Mouse (Mus musculus): ENCODE measurements around the gene Rbbp9.
"Not testable (repeated sequence)": the region's sequence is repeated elsewhere in the genome, so short reads cannot be mapped to it uniquely, and the experiment has no call there.

Rbbp9 gene

DNA sequence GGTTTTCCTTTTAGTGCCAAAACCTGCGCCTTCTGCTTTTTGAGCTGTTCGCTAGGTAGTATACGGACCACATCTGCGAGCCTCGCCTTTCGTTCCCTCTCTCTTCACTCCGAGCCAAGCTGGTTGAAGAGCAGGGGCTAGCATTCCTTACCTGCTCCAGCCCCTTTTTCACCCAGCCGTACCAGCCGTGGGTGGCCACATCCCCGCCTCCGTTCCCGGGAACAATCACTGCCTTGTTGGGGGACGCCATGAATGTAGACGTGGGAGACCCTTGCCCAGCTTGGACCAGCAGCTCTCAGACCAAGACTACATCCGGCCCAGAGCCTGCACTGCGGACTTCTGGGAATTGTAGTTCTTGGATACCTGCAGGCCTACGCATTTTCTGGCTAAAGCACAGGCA, at the start of gene Rbbp9:
TSS of gene Rbbp9 (minus strand) at position 341 of the 400 bp plus-strand sequence.
- DNase-seq (ENCODE audit: extremely low read depth, low read depth): no peak

DNA sequence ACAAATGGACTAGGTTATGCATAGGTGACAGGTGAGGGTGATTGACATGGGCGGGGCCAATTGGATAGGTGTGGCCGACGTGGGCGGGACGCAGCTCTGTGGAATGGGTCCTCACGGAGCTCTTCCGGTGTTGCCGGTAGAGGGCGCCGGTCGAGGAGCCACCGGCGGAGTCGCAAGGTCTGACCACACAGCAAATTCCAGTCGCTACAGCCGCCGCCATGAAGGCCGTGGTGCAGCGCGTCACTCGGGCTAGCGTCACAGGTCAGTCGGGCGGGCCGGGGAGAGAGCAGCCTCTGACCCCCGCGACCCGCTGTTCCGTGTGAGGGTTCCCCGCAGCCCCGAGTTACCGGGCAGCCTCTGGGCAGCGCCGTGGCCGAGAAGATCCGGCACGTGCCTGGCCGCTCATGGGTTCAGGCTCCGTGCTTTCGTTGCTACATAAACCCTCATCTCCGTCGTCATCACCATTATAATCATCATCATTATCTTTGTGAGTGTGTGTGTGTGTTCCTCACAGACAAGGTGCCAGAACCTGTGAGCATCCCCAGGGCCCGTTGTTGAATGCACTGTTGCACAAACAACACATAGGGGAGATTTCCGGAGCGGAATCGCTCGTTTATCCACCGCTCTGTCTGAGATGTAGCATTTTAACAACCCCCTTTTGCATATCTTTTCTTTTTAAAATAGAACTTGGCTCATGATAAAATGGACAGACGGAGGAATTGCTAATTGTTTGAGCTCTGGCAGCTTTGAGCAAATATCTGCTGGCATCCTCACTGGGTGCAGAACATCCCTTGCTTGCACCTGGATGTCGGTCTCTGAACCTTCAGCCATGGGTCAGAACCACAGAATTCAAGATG, 49.4 kb upstream of the Rbbp9 start, which contains the start of gene Dtd1:
TSS of gene Dtd1 (plus strand) at position 67 of the 857 bp plus-strand sequence.
- peak; percentile 43 for DNase-seq (ENCODE audit: extremely low read depth, low read depth)

DNA sequence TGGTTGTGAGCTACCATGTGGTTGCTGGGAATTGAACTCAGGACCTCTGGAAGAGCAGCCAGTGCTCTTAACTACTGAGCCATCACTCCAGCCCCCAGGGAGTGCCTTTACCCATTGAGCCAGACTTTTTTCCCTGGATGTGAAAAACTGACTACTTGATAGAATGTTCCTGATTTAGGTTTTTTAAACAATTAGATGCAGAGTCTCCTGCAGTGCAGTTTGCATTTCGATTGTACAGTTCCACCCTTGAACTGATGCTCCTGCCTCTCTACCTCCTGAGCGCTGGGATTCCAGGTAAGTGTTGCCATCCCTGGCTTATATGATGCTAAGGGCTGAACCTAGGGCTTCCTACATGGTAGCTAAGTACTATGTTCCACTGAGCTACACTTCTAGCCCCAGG, 47.3 kb upstream of the Rbbp9 start:
- no peak for DNase-seq (ENCODE audit: extremely low read depth, low read depth)

DNA sequence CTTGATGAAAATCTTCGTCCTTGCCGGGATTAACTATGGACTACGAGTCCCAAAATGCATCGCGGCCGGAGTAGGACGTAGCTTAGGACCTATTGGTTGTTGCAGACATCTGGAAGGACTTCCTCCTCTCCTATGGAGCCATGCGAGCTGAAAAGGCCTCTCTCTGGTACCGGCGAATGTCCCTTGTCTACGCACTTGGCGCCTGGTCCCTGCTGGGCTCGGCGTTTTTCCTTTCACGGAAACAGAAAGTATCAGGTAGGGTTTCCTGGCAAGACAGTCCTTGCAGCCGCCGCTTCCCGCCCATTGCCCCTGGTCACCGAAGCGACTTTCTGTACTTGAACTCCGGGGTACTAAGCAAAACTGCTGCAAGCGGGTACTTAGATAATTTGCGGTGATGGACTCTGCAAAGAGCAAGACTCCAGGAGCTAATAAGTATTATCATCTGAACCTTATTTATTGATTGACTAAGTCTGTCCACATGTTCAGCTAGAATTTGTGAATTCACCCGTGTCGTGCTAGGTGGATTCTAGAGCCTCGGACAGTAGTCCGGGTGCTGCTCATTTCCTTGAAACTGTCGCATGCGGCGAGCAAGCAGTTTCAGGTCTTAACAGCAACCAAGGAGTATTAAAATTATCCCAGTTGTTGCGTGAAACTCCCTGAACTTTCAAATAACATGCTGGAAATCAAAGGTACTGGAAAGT, 43.4 kb upstream of the Rbbp9 start, which contains the start of gene Smim26:
TSS of gene Smim26 (plus strand) at position 104 of the 701 bp plus-strand sequence.
- peak; percentile 63 for DNase-seq (ENCODE audit: extremely low read depth, low read depth)

DNA sequence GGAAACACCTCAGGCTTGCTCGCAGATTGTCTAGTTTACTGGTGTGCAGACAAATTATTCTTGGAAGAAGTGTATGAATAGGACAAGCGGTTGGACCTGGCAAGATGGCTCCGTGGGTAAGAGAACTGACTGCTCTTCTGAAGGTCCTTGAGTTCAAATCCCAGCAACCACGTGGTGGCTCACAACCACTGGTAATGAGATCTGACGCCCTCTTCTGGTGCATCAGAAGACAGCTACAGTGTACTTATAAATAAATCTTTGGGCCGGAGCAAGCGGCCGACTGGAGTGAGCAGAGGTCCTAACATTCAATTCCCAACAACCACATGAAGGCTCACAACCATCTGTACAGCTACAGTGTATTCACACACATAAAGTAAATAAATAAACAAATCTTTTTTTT, 42.4 kb upstream of the Rbbp9 start:
- not testable (repeated sequence) for DNase-seq (ENCODE audit: extremely low read depth, low read depth)

DNA sequence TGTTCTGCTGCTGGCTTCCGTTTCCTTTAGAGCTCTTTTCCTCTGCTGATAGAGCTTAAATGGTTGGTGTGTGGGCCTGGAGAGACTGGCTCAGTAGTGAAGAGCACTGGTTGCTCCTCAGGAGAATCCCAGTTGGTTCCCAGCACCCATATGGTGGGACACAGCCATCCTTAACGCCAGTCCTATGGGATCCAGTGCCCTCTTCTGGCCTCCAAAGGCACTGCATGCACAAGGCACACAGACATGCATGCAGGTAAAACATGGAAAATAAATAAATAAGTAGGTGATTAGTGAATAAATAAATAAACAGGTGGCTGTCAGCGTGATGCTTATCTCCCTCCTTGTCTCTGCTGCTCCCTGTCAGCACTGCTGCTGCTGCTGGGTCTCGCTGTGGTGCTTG, 38.1 kb upstream of the Rbbp9 start:
- no peak for DNase-seq (ENCODE audit: extremely low read depth, low read depth)

DNA sequence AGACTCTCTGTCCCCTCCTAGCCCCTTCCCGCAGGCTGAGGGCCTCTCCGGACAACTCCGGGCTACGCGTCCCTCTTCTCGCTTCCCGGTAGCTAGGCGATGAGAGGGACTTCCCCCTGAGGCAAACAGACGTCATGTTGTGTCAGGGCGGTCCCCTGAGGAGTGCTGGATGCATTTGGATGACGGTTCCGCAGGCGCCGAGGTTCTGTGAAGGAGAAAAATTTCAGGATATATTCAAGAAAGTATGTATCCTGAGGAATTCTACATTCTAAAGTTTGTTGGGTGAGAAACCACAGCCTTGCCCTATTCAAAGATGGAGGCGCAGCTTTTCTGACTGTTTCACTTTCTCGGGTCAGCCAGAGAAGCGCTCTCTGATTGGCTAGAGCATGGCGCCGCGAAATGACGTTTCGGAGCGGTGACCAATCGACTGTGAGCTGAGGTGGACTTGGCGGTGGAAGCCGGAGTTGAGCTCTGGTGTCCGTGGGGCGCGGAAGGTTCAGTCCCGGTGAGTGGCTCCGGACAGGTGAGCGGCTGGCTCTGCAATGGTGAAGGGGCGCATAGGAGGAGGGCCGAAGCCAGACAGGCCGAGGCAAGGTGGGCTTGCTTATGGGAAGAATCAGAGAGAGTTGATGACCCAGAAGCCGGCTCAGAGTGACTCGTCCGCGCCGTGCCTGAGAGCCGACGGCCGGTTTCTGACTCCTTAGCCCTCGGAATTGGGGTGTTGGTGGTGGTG, 5.3 kb upstream of the Rbbp9 start, which contains the start of gene Sec23b:
TSS of gene Sec23b (plus strand) at position 410 of the 733 bp plus-strand sequence.
- DNase-seq (ENCODE audit: extremely low read depth, low read depth): peak; percentile 93

DNA sequence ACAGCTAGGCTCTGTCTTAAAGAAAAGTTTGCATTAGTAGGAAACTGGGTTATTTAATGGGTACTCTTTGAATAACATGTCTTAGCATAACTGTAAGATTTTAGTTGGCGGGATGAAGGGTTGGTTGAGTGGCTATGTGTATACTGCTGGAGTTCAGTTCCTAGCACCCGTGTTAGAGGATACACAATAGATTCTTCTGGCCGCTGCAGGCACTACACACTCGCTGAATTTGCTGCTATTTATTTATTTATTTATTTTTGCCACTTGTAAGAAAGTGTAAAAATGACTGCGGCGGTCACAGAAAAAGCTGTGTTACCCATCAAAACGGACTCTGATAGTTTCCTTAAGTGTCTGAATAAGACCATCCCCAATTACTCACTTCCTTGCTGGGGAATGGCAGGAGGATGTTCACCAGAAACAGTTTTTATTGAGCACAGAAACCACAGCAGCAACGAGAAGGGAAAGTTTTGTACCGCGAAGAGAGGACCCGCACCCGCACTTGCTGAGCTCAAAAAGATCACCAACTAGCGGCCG, 4.7 kb upstream of the Rbbp9 start:
- DNase-seq (ENCODE audit: extremely low read depth, low read depth): peak; percentile 60

DNA sequence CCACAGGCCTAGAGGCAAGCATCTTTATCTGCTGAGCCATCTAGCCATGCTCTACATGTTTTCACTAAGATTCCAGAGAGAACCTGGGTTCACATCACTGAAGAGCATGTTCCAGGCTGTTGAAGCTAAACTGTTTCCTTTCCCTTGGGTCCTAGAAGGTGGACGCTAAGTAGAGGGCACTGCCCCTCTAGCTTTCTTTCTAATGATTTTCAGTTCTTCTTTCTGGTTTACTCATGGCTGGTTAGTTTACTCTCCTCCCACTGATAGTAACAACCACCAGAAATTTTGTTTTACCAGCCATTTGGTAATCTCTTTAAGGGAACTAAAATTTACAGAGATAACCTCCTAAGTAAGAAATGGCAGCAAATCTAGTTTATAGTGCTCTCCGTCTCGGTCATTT, 3.2 kb upstream of the Rbbp9 start:
- no peak for DNase-seq (ENCODE audit: extremely low read depth, low read depth)

DNA sequence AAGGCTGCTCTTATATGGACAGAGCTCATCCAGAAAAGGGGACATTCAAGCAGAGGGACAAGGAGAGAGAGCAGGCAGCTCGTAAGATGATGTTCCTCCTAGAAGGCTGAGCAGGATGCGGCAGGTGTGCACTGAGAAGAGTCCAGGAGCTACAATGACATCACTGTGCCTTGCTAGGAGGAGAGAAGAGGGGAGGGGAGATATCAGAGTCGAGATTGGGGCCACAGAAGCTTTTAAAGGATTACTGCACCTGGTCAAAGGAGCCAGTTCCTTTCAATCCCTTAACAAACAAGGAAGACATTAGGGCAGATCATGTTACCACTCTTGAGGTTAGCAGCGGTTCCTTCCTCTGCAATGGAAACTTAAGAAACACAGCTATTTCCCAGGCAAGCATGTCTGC, 3.1 kb downstream of the Rbbp9 start:
- DNase-seq (ENCODE audit: extremely low read depth, low read depth): no peak

DNA sequence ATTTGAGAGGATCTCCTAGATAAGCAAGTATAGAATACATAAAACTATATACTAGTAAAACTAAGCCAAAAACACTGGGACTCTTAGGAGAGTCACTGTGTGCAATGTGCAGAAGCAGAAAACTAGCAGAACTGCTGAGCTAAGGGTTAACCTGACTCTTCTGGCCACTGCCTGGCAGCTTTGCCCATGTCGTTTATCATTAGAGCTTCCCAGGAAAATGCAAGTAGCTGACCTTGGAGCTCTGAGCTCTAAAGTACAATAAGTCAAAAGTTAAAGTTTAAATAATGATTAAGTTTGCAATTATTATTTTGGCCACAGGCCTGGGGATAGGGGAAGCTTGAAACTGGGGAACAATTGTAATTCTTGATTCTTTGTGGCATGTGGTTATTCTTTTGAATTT, 5.2 kb downstream of the Rbbp9 start:
- DNase-seq (ENCODE audit: extremely low read depth, low read depth): no peak

DNA sequence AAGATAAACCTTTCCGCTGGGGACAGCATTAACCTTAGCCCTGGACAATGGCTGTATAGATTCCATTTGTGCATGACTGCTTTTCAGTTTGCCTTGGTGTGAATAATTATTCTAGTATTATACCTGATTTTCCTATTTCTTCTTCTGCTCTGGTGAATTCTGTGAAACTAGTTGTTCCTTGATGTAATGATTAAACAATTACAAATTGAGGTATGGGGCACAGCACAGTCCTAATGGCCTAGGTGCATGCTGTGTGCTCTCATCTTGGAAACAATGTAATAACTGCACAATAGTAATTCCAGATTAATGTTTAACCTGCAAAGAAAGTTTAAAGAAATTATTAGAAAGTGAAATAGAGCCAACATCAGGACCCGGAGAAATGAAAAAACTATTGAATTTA, 5.6 kb downstream of the Rbbp9 start:
- DNase-seq (ENCODE audit: extremely low read depth, low read depth): no peak

DNA sequence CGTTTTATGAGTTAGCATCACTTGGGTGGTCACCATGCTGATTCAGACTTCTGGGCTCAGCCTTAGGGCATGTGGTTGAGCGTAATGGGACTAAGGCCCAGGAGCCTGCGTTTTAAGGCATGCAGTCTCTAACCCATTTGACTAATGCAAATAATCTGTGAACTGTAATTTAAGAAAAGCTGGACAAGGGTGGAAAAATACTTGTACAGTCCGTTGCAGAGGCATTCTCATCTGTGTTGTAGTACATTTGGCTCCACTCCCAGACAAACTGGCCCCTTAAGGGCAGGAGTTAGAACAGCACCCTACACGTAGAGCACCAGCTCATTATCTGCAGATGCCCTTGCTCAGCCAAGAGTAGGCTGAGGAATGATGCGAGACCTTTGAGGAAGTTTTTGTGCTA, 6.0 kb downstream of the Rbbp9 start:
- DNase-seq (ENCODE audit: extremely low read depth, low read depth): no peak

DNA sequence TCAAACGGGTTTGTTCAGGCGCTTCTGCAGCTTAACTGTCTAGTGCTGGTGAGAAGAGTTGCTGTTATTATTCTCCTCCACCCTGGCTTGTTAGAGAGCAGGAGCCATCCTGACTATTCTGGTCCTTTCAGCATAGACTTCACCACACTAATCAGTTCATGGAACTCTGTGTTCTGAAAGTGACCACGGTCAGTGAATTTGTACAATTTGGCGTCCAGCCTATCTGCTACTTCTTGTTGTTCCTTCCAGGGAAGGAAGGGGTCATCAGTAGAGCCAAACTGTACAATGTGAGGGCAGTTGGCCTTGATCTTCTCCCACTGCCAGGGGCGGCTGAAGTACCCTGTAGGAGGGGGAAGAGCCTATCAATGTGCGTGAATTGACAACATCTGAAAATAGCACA, 7.0 kb downstream of the Rbbp9 start:
- DNase-seq (ENCODE audit: extremely low read depth, low read depth): no peak

DNA sequence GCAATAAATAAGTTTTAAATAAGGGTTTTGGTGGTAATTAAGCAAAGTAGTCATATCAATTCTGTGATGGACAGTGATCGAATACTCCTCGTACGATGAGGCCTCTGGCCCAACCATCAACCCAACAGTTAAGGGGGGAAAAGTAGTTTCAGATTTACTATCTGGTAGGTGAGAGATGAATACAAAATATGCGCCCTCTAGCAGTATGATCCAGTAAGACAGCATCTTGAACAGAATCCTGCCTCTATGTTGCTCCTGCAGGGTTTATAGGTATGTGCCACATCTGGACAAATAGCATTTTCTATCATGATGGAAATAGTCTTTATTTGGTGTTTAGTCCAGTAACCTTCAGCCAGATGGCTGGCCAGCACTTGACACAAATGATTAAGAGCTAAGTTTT, 9.4 kb downstream of the Rbbp9 start:
- DNase-seq (ENCODE audit: extremely low read depth, low read depth): no peak

DNA sequence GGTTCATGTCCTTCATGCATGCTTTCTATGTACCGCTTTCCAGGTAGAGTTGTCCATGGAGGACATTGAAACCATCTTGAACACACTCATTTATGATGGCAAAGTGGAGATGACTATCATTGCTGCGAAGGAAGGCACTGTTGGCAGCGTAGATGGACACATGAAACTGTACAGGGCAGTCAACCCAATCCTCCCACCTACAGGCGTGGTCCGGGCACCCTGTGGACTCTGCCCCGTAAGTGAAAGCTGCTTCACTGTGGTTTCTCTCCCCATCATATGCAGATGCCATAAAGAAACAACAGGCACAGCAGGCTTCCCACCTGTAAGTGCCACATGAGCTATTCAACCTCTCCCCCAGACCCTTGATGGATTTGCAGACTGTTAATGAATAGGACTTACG, 13.5 kb downstream of the Rbbp9 start:
- DNase-seq (ENCODE audit: extremely low read depth, low read depth): no peak

DNA sequence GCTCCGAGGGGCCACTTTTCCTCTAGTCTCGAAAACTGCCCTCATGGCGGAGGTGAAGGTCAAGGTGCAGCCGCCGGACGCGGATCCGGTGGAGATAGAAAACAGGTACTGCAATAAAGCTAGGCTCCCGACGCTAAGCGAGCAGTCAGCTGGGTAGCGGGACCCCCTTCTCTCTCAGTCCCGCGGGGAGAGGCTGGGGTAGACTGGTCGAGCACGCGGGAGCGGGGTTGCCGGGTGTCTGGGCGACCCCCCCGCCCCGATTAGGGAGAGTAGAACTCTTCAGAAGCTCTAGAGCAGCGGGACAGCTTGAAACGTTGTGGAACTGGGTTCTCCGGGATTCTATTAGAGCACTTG, 22.9 kb downstream of the Rbbp9 start:
- no peak for DNase-seq (ENCODE audit: extremely low read depth, low read depth)

DNA sequence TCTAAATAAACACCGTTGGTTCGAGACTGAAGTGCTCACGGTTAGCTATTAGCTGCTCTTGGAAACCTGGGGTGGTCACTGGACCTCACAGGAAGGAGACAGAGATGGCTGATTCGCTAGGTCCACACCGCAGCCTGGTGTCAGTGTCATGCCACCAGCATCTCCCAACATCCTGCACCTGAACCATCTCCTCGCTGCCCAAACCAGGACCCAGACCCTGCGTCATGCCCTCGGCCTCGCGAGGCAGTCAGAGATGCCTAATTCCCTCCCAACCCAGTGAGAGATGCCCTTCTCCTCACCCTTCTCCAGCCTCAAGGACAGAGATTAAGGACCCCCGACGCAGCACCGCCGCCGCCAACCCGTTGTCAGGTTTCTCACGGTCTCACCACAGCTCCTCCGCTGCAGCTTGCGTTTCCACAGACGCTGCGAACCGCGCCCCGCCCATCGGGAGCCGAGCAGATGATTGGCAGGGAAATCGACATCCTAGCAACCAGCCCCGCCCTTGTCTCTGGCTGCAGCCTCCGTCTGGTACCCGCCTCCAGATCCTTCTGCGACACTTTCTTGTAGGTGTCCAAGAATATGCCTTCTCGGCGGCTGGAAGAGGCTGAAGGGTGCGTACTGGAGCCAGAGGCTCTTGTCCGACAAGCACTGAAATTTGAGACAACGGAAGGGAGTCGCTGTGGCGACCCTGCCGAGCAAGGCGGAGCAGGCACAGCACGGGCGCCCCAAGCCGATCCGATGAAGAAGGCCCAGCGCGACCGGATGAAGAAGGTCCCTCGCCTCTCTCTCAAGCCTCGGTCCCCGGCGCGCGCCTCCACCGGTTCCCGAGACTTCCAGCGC, 23.5 kb downstream of the Rbbp9 start, which contains the start of the genes Dzank1 and Polr3f:
TSS of gene Dzank1 (minus strand) at position 434 of the 840 bp plus-strand sequence.
TSS of gene Polr3f (plus strand) at position 738 of the 840 bp plus-strand sequence.
- peak; percentile 93 for DNase-seq (ENCODE audit: extremely low read depth, low read depth)

DNA sequence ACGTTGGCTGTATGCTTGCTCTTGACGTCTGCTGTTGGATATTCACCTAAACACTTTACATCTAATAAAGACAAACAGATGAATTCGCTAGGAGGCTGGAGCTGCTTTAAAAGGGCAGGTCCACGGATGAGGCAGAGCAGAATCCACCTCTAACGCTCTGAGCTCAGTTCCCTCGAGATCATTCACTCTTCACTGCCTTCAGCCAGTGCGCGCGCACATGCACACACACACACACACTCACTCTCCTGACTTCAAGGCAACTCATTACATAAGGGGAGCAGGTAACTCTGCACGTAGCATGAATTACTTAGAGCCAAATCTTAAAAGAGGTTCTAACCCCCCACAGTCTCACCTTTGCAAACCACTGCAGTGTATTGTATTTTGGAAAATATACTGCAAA, 24.8 kb downstream of the Rbbp9 start:
- DNase-seq (ENCODE audit: extremely low read depth, low read depth): no peak

DNA sequence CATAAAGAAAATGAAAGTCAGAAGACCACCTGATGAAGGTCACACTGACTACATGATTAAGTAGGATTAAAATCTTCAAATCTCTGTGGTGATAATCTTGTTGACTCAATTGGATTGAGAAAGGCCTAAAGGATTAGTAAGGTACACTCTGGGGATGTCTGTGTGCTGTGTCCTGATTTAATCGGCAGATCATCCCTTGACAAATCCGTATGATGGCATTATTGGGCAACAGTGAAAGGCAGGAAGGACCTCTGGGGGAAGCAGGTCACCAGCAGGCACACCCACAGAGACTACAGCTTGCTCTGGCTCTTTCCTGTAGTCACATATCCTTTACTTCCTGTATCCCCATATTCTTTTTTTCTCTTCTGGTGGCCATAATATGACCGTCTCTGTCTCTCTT, 30.9 kb downstream of the Rbbp9 start:
- DNase-seq (ENCODE audit: extremely low read depth, low read depth): no peak

DNA sequence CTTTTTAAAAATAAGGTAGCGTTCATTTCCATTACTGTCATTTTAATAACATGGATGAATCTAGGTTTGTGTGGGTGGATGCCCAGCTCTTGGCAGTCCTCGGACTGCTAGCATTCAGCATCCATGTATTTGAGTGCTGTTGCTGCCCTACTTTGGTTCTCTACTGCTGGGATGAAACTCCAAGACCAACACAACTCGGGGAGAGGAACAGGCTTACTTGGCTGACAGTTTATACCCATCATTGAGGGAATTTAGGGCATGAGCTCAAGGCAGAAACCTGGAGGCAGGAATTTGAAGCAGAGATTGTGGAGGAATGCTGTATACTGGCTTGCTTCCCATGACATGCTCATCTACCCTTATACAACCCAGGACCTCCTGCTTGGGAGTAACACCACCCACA, 36.0 kb downstream of the Rbbp9 start:
- no peak for DNase-seq (ENCODE audit: extremely low read depth, low read depth)

Data from MEL-GATA-1-ER (cell line).